Comparison of ENCODE assay signal across 10 mouse cellular contexts in genomic region chr17:28332113-28332914, GRCm38 (mm10). TPM values are rescaled to one million over a fixed set of nuclear protein-coding genes. Genes with fewer than 3 reads are reported as not detected.
DNase-seq lines count a peak whose midpoint lies in the region; ATAC-seq and TF ChIP-seq lines count a peak whose summit lies in the region.
"Had no signal": no experiment of that assay in that cellular context is flagged by ENCODE, and none has a peak within 500 bp of the region (broad histone marks: within the 10 kb centered on the region; RNA-seq: fewer than 3 reads in every experiment).

No protein-coding gene starts in this region.

- TF ChIP-seq CTCF in heart, postnatal 0 days (IDR thresholded peaks at IDR 0.05; ENCODE audit: low read depth) = peak; percentile 35; the same call in 1 of the 2 replicates
- TF ChIP-seq CTCF in intestine, postnatal 0 days (IDR thresholded peaks at IDR 0.05; ENCODE audit: low read depth) = peak; percentile 53

- peaks cover 17% of the 10 kb centered on the region for H3K4me1 ChIP-seq in heart, postnatal 0 days (ENCODE audit: control insufficient read depth, insufficient read depth)
- peaks cover 15% of the 10 kb centered on the region for H3K4me1 ChIP-seq in intestine, postnatal 0 days (replicated peaks; ENCODE audit: control insufficient read depth, insufficient read depth, low read length)

- ATAC-seq in heart, postnatal 0 days (ENCODE audit: insufficient read depth, low read depth) = no peak
- ATAC-seq in intestine, postnatal 0 days = no peak

- no peak overlapping the region for H3K4me2 ChIP-seq in heart, postnatal 0 days (ENCODE audit: low read depth, low read length)
- no peak overlapping the region; the same call in 1 of the 2 replicates for H3K4me2 ChIP-seq in intestine, postnatal 0 days (replicated peaks; ENCODE audit: low read depth)

- H3K27ac ChIP-seq in heart, postnatal 0 days (ENCODE audit: low read depth) = no peak overlapping the region
- H3K27ac ChIP-seq in intestine, postnatal 0 days (ENCODE audit: low read depth, low read length) = peak overlapping the region; percentile 28; the same call in 1 of the 2 replicates

- H3K9ac ChIP-seq in heart, postnatal 0 days (replicated peaks; ENCODE audit: low read depth, low read length) = no peak overlapping the region
- no peak overlapping the region for H3K9ac ChIP-seq in intestine, postnatal 0 days (ENCODE audit: low read depth, low read length)

- no peaks in the 10 kb centered on the region for H3K27me3 ChIP-seq in heart, postnatal 0 days (ENCODE audit: control insufficient read depth, insufficient read depth, low read length)
- H3K27me3 ChIP-seq in intestine, postnatal 0 days (replicated peaks; ENCODE audit: control insufficient read depth, insufficient read depth, low read length) = no peaks in the 10 kb centered on the region

- H3K4me3 ChIP-seq in heart, postnatal 0 days (ENCODE audit: low read depth, low read length) = no peak overlapping the region
- H3K4me3 ChIP-seq in intestine, postnatal 0 days (ENCODE audit: low read depth, low read length) = no peak overlapping the region

- no peaks in the 10 kb centered on the region for H3K9me3 ChIP-seq in heart, postnatal 0 days (replicated peaks; ENCODE audit: control insufficient read depth, low read length)
- H3K9me3 ChIP-seq in intestine, postnatal 0 days (ENCODE audit: control insufficient read depth) = no peaks in the 10 kb centered on the region

- DNase-seq in heart, postnatal 0 days (ENCODE audit: low spot score) = no peak
- DNase-seq in heart, adult 18-20 months = no peak
- peak; percentile 46 for DNase-seq in testis, postnatal 10 days (ENCODE audit: low spot score)
- no peak for DNase-seq in testis, postnatal 14 days (ENCODE audit: low spot score)
- DNase-seq in thymus, postnatal 25 days = no peak
- no peak for DNase-seq in urinary bladder, adult 18-20 months (ENCODE audit: low spot score in 2 of 2)
- DNase-seq in thymus, postnatal 4 days = no peak

- H3K36me3 ChIP-seq in heart, postnatal 0 days (replicated peaks; ENCODE audit: control insufficient read depth, insufficient read depth, low read length) = peaks cover 31% of the 10 kb centered on the region
- H3K36me3 ChIP-seq in intestine, postnatal 0 days (ENCODE audit: control insufficient read depth, insufficient read depth) = peaks cover 56% of the 10 kb centered on the region

- whole genome bisulfite sequencing in heart, postnatal 0 days = 56% methylated on average over 13 of the region's 13 CpGs
- 55% methylated on average over 13 of the region's 13 CpGs for whole genome bisulfite sequencing in intestine, postnatal 0 days

- TF ChIP-seq EP300 in heart, postnatal 0 days (IDR thresholded peaks at IDR 0.05; ENCODE audit: low read depth) = no peak

RNA-seq across cellular contexts. Expression of gene Rpl10a, which starts 4.0 kb away (rescaled TPM):
- 817 and 939 TPM in 2 replicates for total RNA-seq in heart, postnatal 0 days (2014; rRNA removed; ENCODE audit: low replicate concordance)
- polyA plus RNA-seq in heart, postnatal 0 days (2015; fragmentation: Nextera tagmentation; extraction: Ambion mirVana) = 255 and 273 TPM in 2 replicates
- total RNA-seq in heart, adult 18-20 months (2021) = 100 to 1,000 TPM; 422 to 438 TPM
- polyA plus RNA-seq in intestine, postnatal 0 days (2015; fragmentation: Nextera tagmentation; extraction: Ambion mirVana) = 383 and 417 TPM in 2 replicates

RNA-seq across cellular contexts. Expression of gene Tead3, which starts 18.3 kb away (rescaled TPM):
- total RNA-seq in heart, postnatal 0 days (2014; rRNA removed; ENCODE audit: low replicate concordance) = 13.1 and 19.7 TPM in 2 replicates
- 3.2 and 3.3 TPM in 2 replicates for polyA plus RNA-seq in heart, postnatal 0 days (2015; fragmentation: Nextera tagmentation; extraction: Ambion mirVana)
- total RNA-seq in heart, adult 18-20 months (2021) = 10 to 100 TPM; 12.0 to 13.3 TPM
- polyA plus RNA-seq in intestine, postnatal 0 days (2015; fragmentation: Nextera tagmentation; extraction: Ambion mirVana) = 5.8 and 6.2 TPM in 2 replicates
- total RNA-seq: granulocyte monocyte progenitor cell, adult 5-6 weeks had no signal

RNA-seq across cellular contexts. Expression of gene Fance, which starts 19.0 kb away (rescaled TPM):
- total RNA-seq in heart, postnatal 0 days (2014; rRNA removed; ENCODE audit: low replicate concordance) = 14.1 and 21.7 TPM in 2 replicates
- 13.8 and 14.1 TPM in 2 replicates for polyA plus RNA-seq in heart, postnatal 0 days (2015; fragmentation: Nextera tagmentation; extraction: Ambion mirVana)
- total RNA-seq in heart, adult 18-20 months (2021) = 10 to 100 TPM; 10.5 to 12.7 TPM
- polyA plus RNA-seq in intestine, postnatal 0 days (2015; fragmentation: Nextera tagmentation; extraction: Ambion mirVana) = 10.3 and 11.0 TPM in 2 replicates

RNA-seq across cellular contexts. Expression of gene Tulp1, which starts 32.7 kb away (rescaled TPM):
- 0.61 and 5.3 TPM in 2 replicates for total RNA-seq in heart, postnatal 0 days (2014; rRNA removed; ENCODE audit: low replicate concordance)
- polyA plus RNA-seq in heart, postnatal 0 days (2015; fragmentation: Nextera tagmentation; extraction: Ambion mirVana) = 0.86 and 1.3 TPM in 2 replicates
- not detected for total RNA-seq in heart, adult 18-20 months (2021)
- 1.2 and 1.4 TPM in 2 replicates for polyA plus RNA-seq in intestine, postnatal 0 days (2015; fragmentation: Nextera tagmentation; extraction: Ambion mirVana)
- total RNA-seq: granulocyte monocyte progenitor cell, adult 5-6 weeks; megakaryocyte progenitor cell, adult 5-6 weeks had no signal
